Mouse (Mus musculus) cerebellum, adult 2 months (tissue): ENCODE results near the gene Gpank1. TPM values are rescaled to one million over a fixed set of nuclear protein-coding genes. Genes with fewer than 3 reads are reported as not detected.
"Not testable (repeated sequence)": the region's sequence is repeated elsewhere in the genome, so short reads cannot be mapped to it uniquely, and the experiment has no call there.

Source experiments
- DNase-seq, 2 experiments: peaks; one replicate each; pipeline ENCODE4 v3.0.0; 2021
- H3K27ac ChIP-seq: fragments of 200-500 bp; 2 replicates; pipeline ENCODE4 v1.5.1; 2012; ENCODE audit warnings: low read length, control low read depth, inconsistent platforms; ENCODE audit not compliant: insufficient read depth
- H3K27me3 ChIP-seq: fragments of 200-500 bp; 2 replicates; pipeline ENCODE4 v1.6.1; 2012; ENCODE audit warnings: inconsistent platforms, mild to moderate bottlenecking, low read length, moderate library complexity; ENCODE audit not compliant: control insufficient read depth, insufficient read depth
- H3K4me1 ChIP-seq: fragments of 200-500 bp; 2 replicates; pipeline ENCODE4 v1.6.1; 2011; ENCODE audit warnings: low read length; ENCODE audit not compliant: control insufficient read depth, insufficient read depth
- H3K4me3 ChIP-seq: fragments of 200-500 bp; replicated peaks from 2 replicates; pipeline ENCODE3; 2011; ENCODE audit warnings: mild to moderate bottlenecking, low read depth, low read length, control low read depth; ENCODE audit not compliant: insufficient read depth
- CTCF ChIP-seq: fragments of 200-500 bp; IDR thresholded peaks from 2 replicates; pipeline ENCODE4 v1.5.1; 2011; ENCODE audit warnings: low read depth, mild to moderate bottlenecking, control low read depth, low read length, moderate library complexity, borderline replicate concordance; ENCODE audit not compliant: insufficient read depth
- POLR2A ChIP-seq: fragments of 200-500 bp; IDR thresholded peaks from 2 replicates; pipeline ENCODE4 v1.6.1; 2011; ENCODE audit warnings: low read length, control low read depth, borderline replicate concordance; ENCODE audit not compliant: insufficient read depth
- WGBS: fragments of 180-500 bp; shearing (Covaris S2); methylation state at CpG from one replicate; pipeline ENCODE4 v1.1.7; 2018; 5-methylcytosine and 5-hydroxymethylcytosine counted together
- polyA plus RNA-seq: library from polyadenylated mRNA; depleted of rRNA; stranded (reverse); fragments of >200 nt; gene quantifications from 2 replicates; pipeline ENCODE4 v1.2.3, GENCODE M21; 2012

Gpank1 gene
- polyA plus RNA-seq, 1 experiment, result 32.7 TPM

DNA sequence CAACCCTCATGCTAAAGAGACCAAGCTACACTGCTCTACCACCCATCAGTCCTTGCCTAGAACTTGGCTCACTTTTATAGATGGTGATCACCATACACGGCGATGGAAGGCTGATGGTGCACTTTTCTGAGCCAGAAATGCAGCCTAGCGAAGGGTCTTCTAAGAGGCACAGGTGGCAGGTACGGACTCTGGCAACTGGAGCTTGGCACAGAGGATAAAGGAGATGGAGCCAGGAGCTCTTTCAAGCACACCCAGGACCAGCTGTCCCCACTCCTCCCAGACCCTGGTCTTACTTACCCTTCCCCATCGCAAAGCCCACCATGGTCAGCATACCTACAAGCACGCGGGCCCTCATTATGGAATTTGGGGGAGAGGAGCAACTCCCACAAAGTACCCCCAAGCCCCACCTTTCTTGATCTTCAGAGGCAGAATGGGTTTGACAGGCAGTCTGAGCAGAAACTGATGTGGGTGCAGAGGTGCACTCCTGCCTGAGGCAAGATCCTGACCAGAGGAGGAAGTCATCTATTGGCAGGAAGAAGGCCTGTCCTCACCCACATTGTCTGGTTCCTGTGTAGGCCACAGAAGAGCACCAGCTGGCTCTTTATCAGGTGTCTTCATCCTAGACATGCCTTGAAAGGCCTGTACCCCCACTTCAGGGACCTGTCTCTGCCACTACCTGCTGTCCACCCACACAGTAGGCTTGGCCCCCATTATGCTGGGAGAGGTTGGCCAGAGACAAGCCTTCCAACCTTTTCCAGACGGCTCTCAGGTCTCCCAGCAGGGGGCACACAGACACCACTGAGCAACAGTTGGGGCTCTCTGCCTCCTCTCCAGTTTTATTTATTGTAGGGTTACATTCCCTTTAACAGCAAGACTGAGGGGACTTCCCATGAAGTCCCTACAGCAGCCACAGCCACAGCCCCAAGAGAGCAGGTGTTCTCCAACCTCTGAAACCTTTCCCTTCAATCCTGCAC is 5.9 kb upstream of the Gpank1 start, which contains the start of gene Ly6g5b:
Gene Ly6g5b, minus strand, starts transcription at position 383 of the 974 bp plus-strand sequence.
- 27% methylated on average over 8 of the region's 8 CpGs for WGBS
- Histone ChIP-seq H3K4me1 (peaks cover 18% of the 10 kb centered on the region), H3K27me3 (no peaks in the 10 kb centered on the region), H3K4me3 (no peak within 1 kb of the TSS), H3K27ac (peak within 1 kb of the TSS; percentile 13; the same call in 1 of the 2 replicates)
- TF ChIP-seq CTCF (no peak), POLR2A (no peak)
- peak in 1 of 2 experiments; percentile 35 for DNase-seq

DNA sequence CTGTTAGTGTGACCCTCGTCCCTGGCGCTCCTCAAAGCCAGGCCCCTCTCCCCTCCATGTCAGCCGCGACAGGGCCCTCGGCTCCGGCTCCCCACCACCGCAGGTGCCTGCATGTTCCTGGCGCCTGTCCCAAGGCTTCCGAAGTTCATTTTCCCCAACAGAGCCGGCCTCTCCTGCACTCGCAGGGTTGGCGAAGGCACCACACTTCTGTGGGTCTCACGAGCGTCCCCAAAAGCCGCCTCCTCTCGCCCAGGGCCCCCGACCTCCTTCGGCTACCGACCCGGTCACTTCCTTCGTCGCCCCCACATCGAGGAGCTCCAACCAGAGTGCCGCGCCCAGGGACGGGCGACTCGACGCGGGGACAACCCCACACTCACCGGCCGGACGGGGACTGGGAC is 511 bp upstream of the Gpank1 start:
- Histone ChIP-seq H3K4me3 (peak overlapping the region; percentile 90), H3K4me1 (peaks cover 9% of the 10 kb centered on the region), H3K27ac (peak overlapping the region; percentile 72), H3K27me3 (no peaks in the 10 kb centered on the region)
- DNase-seq, result no peak
- TF ChIP-seq CTCF (no peak), POLR2A (no peak)
- under 1% methylated on average over 33 of the region's 33 CpGs for WGBS

GRCm38 (mm10) chr17:35121871-35122303 is 632 bp downstream of the Gpank1 start, which contains the start of gene Csnk2b:
TSS of gene Csnk2b (minus strand) at chr17:35122053.
- under 1% methylated on average over 19 of the region's 19 CpGs for WGBS
- H3K4me1 ChIP-seq, result peaks cover 6% of the 10 kb centered on the region; the same call in 1 of the 2 replicates
- TF ChIP-seq POLR2A, result no peak; the same call in 1 of the 2 replicates
- peak; percentile 54; the same call in 1 of the 2 replicates for TF ChIP-seq CTCF

DNA sequence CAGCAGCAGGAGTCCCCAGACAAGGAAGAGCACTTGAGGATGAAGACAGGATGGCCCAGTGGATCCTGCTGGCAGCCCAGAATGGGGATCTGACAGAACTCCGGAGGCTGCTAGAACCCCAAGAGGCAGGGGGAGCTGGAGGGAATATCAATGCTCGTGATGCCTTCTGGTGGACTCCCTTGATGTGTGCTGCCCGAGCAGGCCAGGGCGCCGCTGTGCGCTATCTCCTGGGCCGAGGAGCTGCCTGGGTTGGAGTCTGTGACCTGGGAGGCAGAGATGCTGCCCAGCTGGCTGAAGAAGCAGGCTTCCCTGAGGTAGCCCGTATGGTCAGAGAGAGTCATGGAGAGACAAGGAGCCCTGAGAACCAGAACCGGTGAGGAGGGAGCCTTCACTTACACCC is 2.0 kb downstream of the Gpank1 start:
- WGBS, result 73% methylated on average over 9 of the region's 9 CpGs
- not testable (repeated sequence) for H3K4me1 ChIP-seq, H3K27ac ChIP-seq, DNase-seq, H3K27me3 ChIP-seq, H3K4me3 ChIP-seq

More at GRCm38 (mm10) chr17:35121871-35122303, 632 bp downstream of the Gpank1 start, which contains the start of gene Csnk2b:
- peak; percentile 76 to 82 for DNase-seq
- H3K27ac ChIP-seq, result peak within 1 kb of the TSS; percentile 74
- H3K4me3 ChIP-seq, result peak within 1 kb of the TSS; percentile 90
- H3K27me3 ChIP-seq, result no peaks in the 10 kb centered on the region

- WGBS, result 92% methylated on average over 12 of the region's 12 CpGs
- not testable (repeated sequence) for H3K4me1 ChIP-seq, H3K27me3 ChIP-seq, DNase-seq, H3K4me3 ChIP-seq, H3K27ac ChIP-seq
Observed at GRCm38 (mm10) chr17:35124261-35124896, 3.1 kb downstream of the Gpank1 start.

DNA sequence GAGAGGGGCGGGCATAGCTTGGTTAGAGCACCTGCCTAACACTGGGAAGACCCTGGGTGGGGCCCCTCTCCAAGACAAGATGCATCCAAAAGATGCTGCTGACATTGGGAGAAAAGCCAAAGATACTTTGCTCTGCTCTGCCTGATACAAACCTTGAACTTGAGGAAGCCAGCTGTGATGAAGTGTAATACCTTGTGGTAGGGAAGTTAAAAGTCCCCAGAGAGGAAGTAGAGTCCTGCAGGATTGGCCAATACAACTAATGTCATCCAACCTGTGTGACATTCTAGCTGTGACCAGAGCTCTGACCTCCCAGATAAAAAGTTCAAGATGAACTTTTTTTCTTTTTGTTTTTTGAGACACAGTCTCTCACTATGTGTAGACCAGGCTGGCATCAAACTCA is 3.8 kb downstream of the Gpank1 start:
- no peak for DNase-seq
- H3K27me3 ChIP-seq, result no peaks in the 10 kb centered on the region
- peaks cover 10% of the 10 kb centered on the region for H3K4me1 ChIP-seq
- no peak for TF ChIP-seq POLR2A
- no peak for TF ChIP-seq CTCF
- no peak overlapping the region for H3K27ac ChIP-seq
- H3K4me3 ChIP-seq, result no peak overlapping the region
- WGBS, result 94% methylated on average over 1 of the region's 1 CpGs

- WGBS, result 27% methylated on average over 6 of the region's 6 CpGs
- TF ChIP-seq CTCF (no peak), POLR2A (no peak)
- H3K4me1 ChIP-seq, result peaks cover 10% of the 10 kb centered on the region
Observed at GRCm38 (mm10) chr17:35125578-35125977, 4.3 kb downstream of the Gpank1 start.

GRCm38 (mm10) chr17:35126206-35126611 is 5.0 kb downstream of the Gpank1 start, which contains the start of gene D17H6S53E:
TSS of gene D17H6S53E (plus strand) at chr17:35126373.
- Histone ChIP-seq H3K27ac (peak within 1 kb of the TSS; percentile 78), H3K4me1 (peaks cover 10% of the 10 kb centered on the region), H3K27me3 (no peaks in the 10 kb centered on the region), H3K4me3 (peak within 1 kb of the TSS; percentile 79)
- peak; percentile 73 to 78 for DNase-seq
- TF ChIP-seq CTCF (no peak), POLR2A (peak; percentile 57; the same call in 1 of the 2 replicates)
- 1% methylated on average over 36 of the region's 36 CpGs for WGBS

More at GRCm38 (mm10) chr17:35125578-35125977, 4.3 kb downstream of the Gpank1 start:
- H3K4me3 ChIP-seq, result peak overlapping the region; percentile 23
- H3K27ac ChIP-seq, result peak overlapping the region; percentile 10; the same call in 1 of the 2 replicates
- no peak for DNase-seq
- H3K27me3 ChIP-seq, result no peaks in the 10 kb centered on the region
